Mouse (Mus musculus) MEL (cell line): ENCODE measurements around the gene Hsf4. TPM values are rescaled to one million over a fixed set of nuclear protein-coding genes. Genes with fewer than 3 reads are reported as not detected.

ENCODE experiments used
- DNase-seq: peaks from one replicate; pipeline ENCODE4 v3.0.0; 2011; ENCODE audit warnings: low read depth, low spot score
- H3K27ac ChIP-seq: 2 replicates; pipeline ENCODE4 v1.5.1; 2012; ENCODE audit warnings: low read depth, mild to moderate bottlenecking, control low read depth, low read length, moderate library complexity; ENCODE audit not compliant: control insufficient read depth
- H3K27me3 ChIP-seq, 2 experiments: fragments of 150-350 bp in 1 of 2; sonication (generic) in 1 of 2; 2 replicates each; pipeline ENCODE4 v1.6.1; 2012; ENCODE audit warnings: low read length in 2 of 2, mild to moderate bottlenecking in 2 of 2, improper control_type of control experiment in 1 of 2, moderate library complexity in 1 of 2; ENCODE audit not compliant: insufficient read depth in 2 of 2, control insufficient read depth in 1 of 2
- H3K36me3 ChIP-seq, 2 experiments: 2 replicates each; pipeline ENCODE4 v1.6.1; 2012 to 2014; ENCODE audit warnings: low read length in 2 of 2, improper control_type of control experiment in 1 of 2, inconsistent platforms in 1 of 2, mild to moderate bottlenecking in 1 of 2; ENCODE audit not compliant: insufficient read depth in 2 of 2, control insufficient read depth in 1 of 2
- H3K4me1 ChIP-seq, 2 experiments: fragments of 150-350 bp in 1 of 2; sonication (generic) in 1 of 2; 2 replicates each; pipeline ENCODE4 v1.6.1; 2012; ENCODE audit warnings: low read length in 2 of 2, improper control_type of control experiment in 1 of 2, mild to moderate bottlenecking in 1 of 2; ENCODE audit not compliant: insufficient read depth in 2 of 2, control insufficient read depth in 1 of 2
- H3K4me3 ChIP-seq, 2 experiments: fragments of 150-350 bp in 1 of 2; sonication (generic) in 1 of 2; 2 replicates each; pipeline ENCODE4 v1.5.1; 2012; ENCODE audit warnings: low read depth in 2 of 2, low read length in 2 of 2, mild to moderate bottlenecking in 2 of 2, moderate library complexity in 2 of 2, control low read depth in 1 of 2, improper control_type of control experiment in 1 of 2; ENCODE audit not compliant: control insufficient read depth in 1 of 2, insufficient read depth in 1 of 2
- H3K79me2 ChIP-seq: 2 replicates; pipeline ENCODE4 v1.6.1; 2012; ENCODE audit warnings: mild to moderate bottlenecking, low read length, moderate library complexity; ENCODE audit not compliant: control insufficient read depth, poor library complexity, insufficient read depth
- H3K9ac ChIP-seq: 2 replicates; pipeline ENCODE4 v1.6.1; 2012; ENCODE audit warnings: low read depth, mild to moderate bottlenecking, control low read depth, low read length, moderate library complexity; ENCODE audit not compliant: control insufficient read depth, poor library complexity, severe bottlenecking
- H3K9me3 ChIP-seq: fragments of 150-350 bp; sonication (generic); replicated peaks from 2 replicates; pipeline ENCODE4 v1.6.1; 2012; ENCODE audit warnings: mild to moderate bottlenecking, low read length, improper control_type of control experiment, moderate library complexity; ENCODE audit not compliant: insufficient read depth
- CHD1 ChIP-seq: IDR thresholded peaks from 2 replicates; pipeline ENCODE4 v1.6.1; 2012; ENCODE audit warnings: low read depth, mild to moderate bottlenecking, inconsistent platforms, low read length, improper control_type of control experiment
- E2F4 ChIP-seq: IDR thresholded peaks from 2 replicates; pipeline ENCODE4 v1.6.1; 2011; ENCODE audit warnings: low read depth, low read length, improper control_type of control experiment, borderline replicate concordance
- ELF1 ChIP-seq: IDR thresholded peaks from 2 replicates; pipeline ENCODE4 v1.6.1; 2014; ENCODE audit warnings: low read depth, mild to moderate bottlenecking, inconsistent platforms, low read length, improper control_type of control experiment, moderate library complexity
- EP300 ChIP-seq, 2 experiments: IDR thresholded peaks; 2 replicates each; pipeline ENCODE4 v1.6.1; 2011; ENCODE audit warnings: improper control_type of control experiment in 2 of 2, low read length in 2 of 2, low read depth in 1 of 2, mild to moderate bottlenecking in 1 of 2
- ETS1 ChIP-seq: IDR thresholded peaks from 2 replicates; pipeline ENCODE4 v1.6.1; 2012; ENCODE audit warnings: low read depth, mild to moderate bottlenecking, inconsistent platforms, low read length, improper control_type of control experiment, moderate library complexity
- GABPA ChIP-seq: IDR thresholded peaks from 2 replicates; pipeline ENCODE4 v1.6.1; 2012; ENCODE audit warnings: low read depth, mild to moderate bottlenecking, inconsistent platforms, low read length, improper control_type of control experiment, moderate library complexity
- GATA1 ChIP-seq: IDR thresholded peaks from 2 replicates; pipeline ENCODE4 v1.6.1; 2011; ENCODE audit warnings: low read depth, low read length, improper control_type of control experiment
- HCFC1 ChIP-seq: IDR thresholded peaks from 2 replicates; pipeline ENCODE4 v1.6.1; 2012; ENCODE audit warnings: low read depth, mild to moderate bottlenecking, inconsistent platforms, low read length, improper control_type of control experiment, moderate library complexity
- KAT2A ChIP-seq: conservative IDR thresholded peaks from 2 replicates; pipeline ENCODE4 v1.6.1; 2012; ENCODE audit warnings: low read depth, low read length, improper control_type of control experiment, inconsistent platforms
- MAZ ChIP-seq: IDR thresholded peaks from 2 replicates; pipeline ENCODE4 v1.6.1; 2012; ENCODE audit warnings: low read depth, mild to moderate bottlenecking, inconsistent platforms, low read length, improper control_type of control experiment
- MXI1 ChIP-seq: IDR thresholded peaks from 2 replicates; pipeline ENCODE4 v1.6.1; 2011; ENCODE audit warnings: mild to moderate bottlenecking, low read depth, low read length, improper control_type of control experiment
- MYB ChIP-seq: IDR thresholded peaks from 2 replicates; pipeline ENCODE4 v1.6.1; 2011; ENCODE audit warnings: mild to moderate bottlenecking, low read depth, low read length, improper control_type of control experiment
- MYC ChIP-seq: IDR thresholded peaks from 2 replicates; pipeline ENCODE4 v1.6.1; 2011; ENCODE audit warnings: low read depth, mild to moderate bottlenecking, low read length, improper control_type of control experiment, moderate library complexity
- POLR2A ChIP-seq, 2 experiments: IDR thresholded peaks; 2 replicates each; pipeline ENCODE4 v1.6.1; 2011 to 2012; ENCODE audit warnings: low read length in 2 of 2, mild to moderate bottlenecking in 2 of 2, control low read depth in 1 of 2, improper control_type of control experiment in 1 of 2, low read depth in 1 of 2, moderate library complexity in 1 of 2; ENCODE audit not compliant: control insufficient read depth in 1 of 2, insufficient read depth in 1 of 2, poor library complexity in 1 of 2
- RAD21 ChIP-seq: IDR thresholded peaks from 2 replicates; pipeline ENCODE4 v1.6.1; 2011; ENCODE audit warnings: mild to moderate bottlenecking, low read depth, low read length, improper control_type of control experiment
- RCOR1 ChIP-seq: IDR thresholded peaks from 2 replicates; pipeline ENCODE4 v1.6.1; 2012; ENCODE audit warnings: low read depth, mild to moderate bottlenecking, inconsistent platforms, low read length, improper control_type of control experiment
- TAL1 ChIP-seq: IDR thresholded peaks from 2 replicates; pipeline ENCODE4 v1.6.1; 2012; ENCODE audit warnings: mild to moderate bottlenecking, inconsistent platforms, low read length, moderate library complexity, mixed read lengths
- TCF12 ChIP-seq: IDR thresholded peaks from 2 replicates; pipeline ENCODE4 v1.6.1; 2014; ENCODE audit warnings: low read depth, mild to moderate bottlenecking, inconsistent platforms, low read length, improper control_type of control experiment, moderate library complexity
- UBTF ChIP-seq: IDR thresholded peaks from 2 replicates; pipeline ENCODE4 v1.6.1; 2012; ENCODE audit warnings: low read depth, mild to moderate bottlenecking, inconsistent platforms, low read length, improper control_type of control experiment, moderate library complexity, borderline replicate concordance; ENCODE audit not compliant: insufficient read depth
- USF1 ChIP-seq: IDR thresholded peaks from 2 replicates; pipeline ENCODE4 v1.6.1; 2014; ENCODE audit warnings: low read depth, mild to moderate bottlenecking, inconsistent platforms, low read length, improper control_type of control experiment, moderate library complexity
- ZC3H11A ChIP-seq: IDR thresholded peaks from 2 replicates; pipeline ENCODE4 v1.6.1; 2012; ENCODE audit warnings: low read depth, mild to moderate bottlenecking, inconsistent platforms, low read length, improper control_type of control experiment
- polyA plus RNA-seq, 2 experiments: library from polyadenylated mRNA; stranded (reverse) in 1 of 2; unstranded in 1 of 2; fragments of >175 nt in 1 of 2; fragments of >200 nt in 1 of 2; gene quantifications; 2 replicates each; pipeline versions ENCODE4 v1.2.1 to v1.2.4; 2012; ENCODE audit warnings: low replicate concordance in 2 of 2, low read depth in 1 of 2; ENCODE audit not compliant: insufficient read length in 2 of 2, insufficient read depth in 1 of 2, missing spikeins in 1 of 2
- total RNA-seq: library from RNA; depleted of rRNA; stranded (reverse); fragments of 300-350 nt; gene quantifications from 2 replicates; pipeline ENCODE4 v1.2.3, GENCODE M21; 2012

The Hsf4 gene
- total and polyA plus RNA-seq, 3 experiments: 1.7 to 7.1 TPM; not detected in 1

DNA sequence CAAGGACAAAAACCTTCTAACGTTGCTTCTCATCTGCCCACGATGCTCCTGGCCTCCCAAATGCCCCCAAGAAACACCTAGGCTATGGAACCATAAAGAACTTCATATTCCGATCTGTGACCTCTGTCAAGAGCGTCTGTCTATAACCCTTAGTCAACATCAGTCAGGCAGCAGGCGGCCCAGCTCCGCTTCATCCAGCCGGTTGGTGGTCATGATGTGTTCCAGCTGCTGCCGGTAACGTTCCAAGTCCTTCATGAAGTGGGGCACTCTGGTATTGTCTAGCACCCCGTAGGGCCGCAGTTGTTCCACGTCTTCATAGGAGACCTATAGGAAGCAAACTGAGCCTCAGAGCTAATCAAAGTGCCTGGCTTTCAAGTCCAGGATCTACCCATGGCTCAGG is 12.2 kb downstream of the Hsf4 start:
- Histone ChIP-seq H3K4me3 (no peak overlapping the region), H3K36me3 (peaks cover 0 to 27% of the 10 kb centered on the region in 2 experiments; a peak in 2 of 4 replicates), H3K79me2 (peaks cover 3% of the 10 kb centered on the region; the same call in 1 of the 2 replicates), H3K27ac (peak overlapping the region; percentile 68), H3K9ac (no peak overlapping the region), H3K4me1 (peaks cover 12 to 38% of the 10 kb centered on the region in 2 experiments), H3K9me3 (no peaks in the 10 kb centered on the region), H3K27me3 (no peaks in the 10 kb centered on the region)
- TF ChIP-seq MXI1 (no peak), MYC (no peak), KAT2A (no peak), GATA1 (no peak), E2F4 (no peak), ZC3H11A (no peak), MAZ (no peak), USF1 (no peak), HCFC1 (no peak), ELF1 (no peak)
- no peak for DNase-seq

- Histone ChIP-seq H3K27me3 (no peaks in the 10 kb centered on the region), H3K36me3 (peaks cover 0 to 27% of the 10 kb centered on the region in 2 experiments; a peak in 2 of 4 replicates), H3K4me3 (no peak overlapping the region), H3K9me3 (no peaks in the 10 kb centered on the region), H3K4me1 (peaks cover 12 to 40% of the 10 kb centered on the region in 2 experiments), H3K9ac (no peak overlapping the region), H3K27ac (peak overlapping the region; percentile 68), H3K79me2 (peaks cover 3% of the 10 kb centered on the region)
- TF ChIP-seq GATA1: peak; percentile 85
- no peak for TF ChIP-seq RAD21
- peak; percentile 70 for TF ChIP-seq ETS1
- peak; percentile 13; the same call in 1 of the 2 replicates for TF ChIP-seq MYB
- no peak for TF ChIP-seq MXI1
- no peak for TF ChIP-seq UBTF
- no peak for TF ChIP-seq TAL1
- peak; percentile 78 to 87 for TF ChIP-seq EP300 (IDR thresholded peaks at IDR 0.05; ENCODE audit: low read depth in 1 of 2, low read length in 2 of 2)
- peak; percentile 75 for TF ChIP-seq TCF12
- no peak for TF ChIP-seq USF1
- TF ChIP-seq RCOR1: peak; percentile 29; the same call in 1 of the 2 replicates
- TF ChIP-seq POLR2A (IDR thresholded peaks at IDR 0.05; ENCODE audit: control insufficient read depth in 1 of 2, insufficient read depth in 1 of 2, low read depth in 1 of 2, low read length in 2 of 2, poor library complexity in 1 of 2): no peak
- no peak for TF ChIP-seq CHD1
- no peak for TF ChIP-seq GABPA
- DNase-seq: peak; percentile 51
These were observed 12.6 kb downstream of the Hsf4 start for GRCm38 (mm10) chr8:105282239-105282638.
